Mouse (Mus musculus): ENCODE measurements at regions not wholly inside any gene's neighbourhood (a gene's known extent, or its start where the extent isn't known, plus 50 kb on each side); places are given as distances from the start of the nearest gene placed in this dataset.

- peak; percentile 14 for DNase-seq
Measured at GRCm38 (mm10) chr10:17562410-17563350, 160.3 kb upstream of the Cited2 start.

DNA sequence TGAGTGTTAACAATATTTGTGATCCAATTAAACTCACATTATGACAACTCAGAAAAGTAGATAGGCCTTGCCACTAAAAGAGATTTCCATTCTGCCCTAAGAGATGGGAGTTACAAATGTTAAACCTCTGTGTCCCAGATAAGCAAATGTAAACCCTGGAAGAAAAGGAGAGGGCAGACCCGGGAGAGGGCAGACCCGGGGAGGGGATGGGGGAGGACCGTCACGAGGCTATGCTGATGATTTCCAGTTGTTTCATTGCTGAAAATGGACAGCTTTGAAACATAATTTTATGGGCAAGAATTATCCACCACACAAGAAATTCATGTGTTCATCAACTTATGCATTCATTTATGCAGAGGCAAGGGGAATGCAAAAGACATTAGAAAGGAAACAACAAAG, 159.7 kb upstream of the Cited2 start:
- no peak for DNase-seq

GRCm38 (mm10) chr10:17564895-17565620, 158.0 kb upstream of the Cited2 start:
- DNase-seq = no peak

GRCm38 (mm10) chr10:17566975-17567374, 156.0 kb upstream of the Cited2 start:
- DNase-seq = no peak

GRCm38 (mm10) chr10:17567631-17568030, 155.4 kb upstream of the Cited2 start:
- DNase-seq = no peak

- DNase-seq = no peak
Measured at GRCm38 (mm10) chr10:17569577-17570113, 153.4 kb upstream of the Cited2 start.

DNA sequence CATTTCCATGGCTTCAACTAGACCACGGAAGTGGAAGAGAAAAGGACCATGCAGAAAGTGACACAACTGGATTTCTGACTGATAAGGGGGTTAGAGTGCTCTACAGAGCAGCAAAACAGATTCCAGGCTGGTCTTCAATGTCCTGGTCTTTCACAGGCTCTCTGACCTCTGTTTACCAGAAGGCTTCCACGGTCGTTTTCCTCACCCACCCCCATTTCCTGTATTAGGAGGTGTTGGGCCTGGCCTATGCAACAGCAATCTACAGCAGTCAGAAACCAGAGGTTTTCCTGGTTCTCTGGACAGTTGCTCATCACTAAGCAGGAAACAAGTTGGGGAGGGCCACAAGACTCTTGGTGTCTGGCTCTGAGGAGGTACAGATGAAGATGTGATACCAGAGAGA, 148.1 kb upstream of the Cited2 start:
- DNase-seq = no peak

- DNase-seq = no peak
Measured at GRCm38 (mm10) chr10:17575448-17576332, 147.3 kb upstream of the Cited2 start.

GRCm38 (mm10) chr10:17576333-17576750, 146.7 kb upstream of the Cited2 start:
- no peak for DNase-seq

DNA sequence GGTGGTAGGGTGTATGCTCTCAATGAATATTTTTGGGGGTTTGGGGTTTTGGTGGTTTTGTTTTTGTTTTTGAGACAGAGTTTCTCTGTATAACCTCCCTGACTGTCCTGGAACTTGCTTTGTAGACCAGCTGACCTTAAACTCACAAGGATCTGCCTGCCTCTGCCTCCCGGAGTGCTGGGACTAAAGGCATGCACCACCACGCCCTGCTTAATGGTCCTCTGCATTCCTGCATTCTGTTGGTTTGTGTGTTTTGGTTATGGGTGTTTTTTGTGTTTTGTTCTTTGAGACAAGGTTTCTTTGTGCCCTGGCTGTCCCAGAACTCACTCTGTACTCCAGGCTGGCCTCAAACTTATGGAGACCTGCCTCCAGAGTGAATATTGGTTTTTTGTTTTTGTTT, 143.6 kb upstream of the Cited2 start:
- no peak for DNase-seq

GRCm38 (mm10) chr10:17584842-17585241, 138.2 kb upstream of the Cited2 start:
- no peak for DNase-seq

DNA sequence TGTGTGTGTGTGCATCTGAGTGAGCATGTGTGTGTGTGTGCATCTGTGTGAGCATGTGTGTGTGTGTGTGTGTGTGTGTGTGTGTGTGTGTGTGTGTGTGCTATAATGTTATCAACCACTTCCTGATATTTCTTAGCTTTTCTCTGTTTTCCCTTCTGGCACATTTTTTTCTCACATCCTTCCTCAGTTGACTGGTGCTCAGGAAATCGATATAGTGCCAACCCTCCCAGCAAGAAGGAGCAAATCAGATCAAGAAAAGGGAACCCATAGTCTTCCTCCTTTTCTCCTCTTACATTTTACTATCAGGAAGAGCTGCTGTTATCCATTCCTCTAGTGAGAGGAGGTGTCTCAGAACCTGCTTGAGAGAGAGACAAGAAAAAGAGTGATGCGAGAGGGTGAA, 136.1 kb upstream of the Cited2 start:
- DNase-seq = no peak

DNA sequence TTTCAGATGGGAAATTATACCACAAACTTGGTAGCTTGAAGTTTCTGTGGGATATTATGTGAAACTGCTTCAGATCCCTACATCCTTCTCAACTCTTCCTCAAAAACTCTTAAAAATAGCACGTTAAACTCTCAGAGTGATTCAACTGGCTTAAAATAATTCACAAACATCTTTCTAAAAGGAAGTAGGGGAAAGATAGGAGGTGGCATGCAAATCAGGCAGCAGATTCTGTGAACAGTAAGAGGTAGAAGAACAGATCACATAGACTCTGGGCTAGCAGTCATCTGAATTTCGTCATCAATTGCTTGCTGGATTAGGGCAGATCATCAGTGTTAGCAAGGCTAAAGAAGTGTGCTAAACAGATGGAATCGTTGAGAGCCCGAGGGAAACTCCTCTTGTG, 133.9 kb upstream of the Cited2 start:
- DNase-seq = no peak

GRCm38 (mm10) chr10:17590195-17590594, 132.8 kb upstream of the Cited2 start:
- no peak for DNase-seq

- no peak for DNase-seq
Measured at GRCm38 (mm10) chr10:17592387-17592786, 130.6 kb upstream of the Cited2 start.

DNA sequence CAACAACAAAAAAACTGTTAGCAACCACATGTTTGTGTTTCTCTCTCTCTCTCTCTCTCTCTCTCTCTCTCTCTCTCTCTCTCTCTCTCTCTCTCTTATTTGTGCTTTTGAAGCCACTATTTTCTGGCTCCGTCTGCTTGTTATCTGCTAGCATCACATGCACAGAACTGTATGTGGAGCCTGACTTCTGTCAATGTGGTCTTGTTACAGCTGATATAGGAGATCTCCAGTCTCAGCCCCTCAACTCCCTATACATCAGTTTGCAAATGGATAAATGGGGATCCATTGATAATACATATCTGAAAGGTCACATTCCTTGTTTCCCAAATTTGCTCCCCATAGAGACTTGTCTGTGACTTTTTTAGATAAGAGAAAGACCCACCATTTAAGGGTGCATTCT, 126.9 kb upstream of the Cited2 start:
- no peak for DNase-seq

- DNase-seq = no peak
Measured at GRCm38 (mm10) chr10:17596743-17597142, 126.3 kb upstream of the Cited2 start.

DNA sequence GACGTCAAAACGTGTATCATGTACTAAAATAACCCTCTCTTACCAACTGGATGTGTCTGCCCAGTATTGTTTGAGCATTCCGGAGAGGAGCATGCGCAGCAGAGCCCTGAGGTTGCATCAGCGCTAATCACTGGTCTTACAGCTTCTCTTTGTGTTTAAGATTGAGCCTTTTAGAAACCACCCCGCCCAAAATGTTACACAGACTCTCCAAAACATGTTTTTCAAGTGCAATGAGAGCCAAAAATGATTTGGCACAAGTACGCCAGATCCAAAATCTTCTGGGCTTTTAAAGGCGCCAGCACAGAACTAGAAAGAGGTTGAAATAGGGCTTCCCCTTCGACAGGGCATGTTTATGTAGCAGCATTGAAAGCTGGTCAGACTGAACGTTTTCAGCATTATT, 123.8 kb upstream of the Cited2 start:
- peak; percentile 46 for DNase-seq

GRCm38 (mm10) chr10:17599831-17600761, 122.9 kb upstream of the Cited2 start:
- no peak for DNase-seq

- DNase-seq = no peak
Measured at GRCm38 (mm10) chr10:17600762-17601108, 122.3 kb upstream of the Cited2 start.

GRCm38 (mm10) chr10:17602446-17602845, 120.6 kb upstream of the Cited2 start:
- DNase-seq = no peak

All from heart, postnatal 4 days (tissue).